Mouse (Mus musculus) embryonic facial prominence, embryonic 13.5 days (tissue): Measurements from ENCODE around the gene Ankrd16. TPM values are rescaled to one million over a fixed set of nuclear protein-coding genes. Genes with fewer than 3 reads are reported as not detected.
A peak's percentile ranks its signal among the peaks of the same experiment; 100 is the strongest.

Experiments
- ATAC-seq: fragments of 200-750 bp; cut with Nextera tagmentation; 2 replicates; pipeline ENCODE4 v1.8.0; 2017; ENCODE audit warnings: low read depth; ENCODE audit not compliant: insufficient number of reproducible peaks, insufficient read depth, low FRiP score, low TSS enrichment
- H3K27ac ChIP-seq: fragments of 300-500 bp; sonication (generic); 2 replicates; pipeline ENCODE4 v1.5.1; 2015; ENCODE audit warnings: moderate library complexity, mild to moderate bottlenecking, inconsistent platforms
- H3K27me3 ChIP-seq: fragments of 300-500 bp; sonication (generic); 2 replicates; pipeline ENCODE4 v1.6.1; 2015; ENCODE audit warnings: mild to moderate bottlenecking, inconsistent platforms
- H3K36me3 ChIP-seq: fragments of 300-500 bp; sonication (generic); 2 replicates; pipeline ENCODE4 v1.6.1; 2015; ENCODE audit warnings: mild to moderate bottlenecking, inconsistent platforms
- H3K4me1 ChIP-seq: fragments of 300-500 bp; sonication (generic); 2 replicates; pipeline ENCODE4 v1.6.1; 2015; ENCODE audit warnings: inconsistent platforms
- H3K4me2 ChIP-seq: fragments of 300-500 bp; sonication (generic); 2 replicates; pipeline ENCODE4 v1.6.1; 2015; ENCODE audit warnings: moderate library complexity, mild to moderate bottlenecking, inconsistent platforms
- H3K4me3 ChIP-seq: fragments of 300-500 bp; sonication (generic); 2 replicates; pipeline ENCODE4 v1.5.1; 2015; ENCODE audit warnings: mild to moderate bottlenecking, inconsistent platforms
- H3K9ac ChIP-seq: fragments of 300-500 bp; sonication (generic); 2 replicates; pipeline ENCODE4 v1.6.1; 2015; ENCODE audit warnings: mild to moderate bottlenecking, inconsistent platforms
- H3K9me3 ChIP-seq: fragments of 300-500 bp; sonication (generic); 2 replicates; pipeline ENCODE4 v1.6.1; 2016; ENCODE audit warnings: inconsistent platforms
- WGBS: fragments of 180-500 bp; shearing (Covaris S2); methylation state at CpG from one replicate; pipeline ENCODE4 v1.1.7; 2015; ENCODE audit warnings: mixed read lengths; 5-methylcytosine and 5-hydroxymethylcytosine counted together
- polyA plus RNA-seq: library from polyadenylated mRNA; unstranded; fragments of >200 nt; fragmentation: Nextera tagmentation; extraction: Ambion mirVana; gene quantifications from 2 replicates; pipeline ENCODE4 v1.2.1, GENCODE M21; 2015

The Ankrd16 gene
- polyA plus RNA-seq: 48.2 and 55.5 TPM in 2 replicates

DNA sequence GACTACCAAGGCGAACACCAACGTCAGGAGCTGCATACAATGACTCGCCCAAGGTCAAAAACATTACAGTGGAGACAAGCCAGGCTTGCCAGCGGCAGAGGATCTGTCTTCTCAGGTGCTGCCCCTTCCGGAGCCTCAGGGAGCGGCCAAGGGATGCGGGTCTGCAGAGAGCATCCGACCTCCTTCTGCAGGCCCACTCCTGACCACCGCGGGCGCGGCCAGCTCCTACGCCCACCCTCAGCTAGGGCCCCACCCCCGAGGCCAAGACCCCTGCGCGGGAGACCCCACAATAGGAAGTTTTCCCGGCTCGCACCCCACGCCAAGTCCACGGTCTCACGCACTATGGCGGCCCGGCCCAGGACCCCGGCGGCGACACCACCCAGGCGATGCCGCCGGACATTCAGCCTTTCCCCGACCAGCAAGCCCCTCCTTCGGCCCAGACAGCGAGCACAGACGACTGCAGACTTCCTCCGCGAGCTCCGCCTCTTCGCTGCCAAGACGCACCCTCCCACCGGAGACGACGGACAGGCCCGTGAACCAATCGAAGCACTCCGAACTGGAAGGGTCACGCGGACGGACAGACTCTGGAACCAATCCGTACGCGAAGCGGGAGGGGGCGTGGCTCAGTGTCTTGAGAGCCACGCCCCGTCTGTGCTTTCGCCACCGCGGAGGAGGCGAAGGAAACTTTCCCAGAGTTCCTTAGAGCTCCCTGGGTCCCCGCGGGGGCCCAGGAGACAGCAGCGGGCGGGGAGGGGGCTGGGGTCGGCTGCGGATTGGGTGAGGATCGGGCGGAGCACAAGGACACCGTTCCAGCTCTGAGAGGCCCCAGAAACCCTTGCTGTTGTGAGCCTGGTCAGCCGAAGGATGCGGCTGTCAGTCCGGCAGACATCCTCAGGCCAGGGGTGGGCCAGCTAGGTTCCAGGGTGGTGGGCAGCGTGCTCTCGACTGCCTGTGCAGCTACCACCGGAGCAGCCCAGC lies at the start of gene Ankrd16, which contains the start of gene Fbh1:
Gene Ankrd16 (plus strand): TSS at position 786 of the 978 bp plus-strand sequence.
Gene Fbh1 (minus strand): TSS at position 492 of the 978 bp plus-strand sequence.
- Histone ChIP-seq H3K27me3 (no peaks in the 10 kb centered on the region), H3K4me3 (peak within 1 kb of the TSS; percentile 85), H3K4me1 (peaks cover 31% of the 10 kb centered on the region), H3K4me2 (peak within 1 kb of the TSS; percentile 76), H3K9me3 (no peaks in the 10 kb centered on the region), H3K9ac (peak within 1 kb of the TSS; percentile 90), H3K27ac (peak within 1 kb of the TSS; percentile 95), H3K36me3 (peaks cover 23% of the 10 kb centered on the region)
- WGBS: under 1% methylated on average over 73 of the region's 73 CpGs
- peak; percentile 96 for ATAC-seq

GRCm38 (mm10) chr2:11729091-11729490 lies 48.6 kb upstream of the Ankrd16 start:
- 49% methylated on average over 3 of the region's 3 CpGs for WGBS

DNA sequence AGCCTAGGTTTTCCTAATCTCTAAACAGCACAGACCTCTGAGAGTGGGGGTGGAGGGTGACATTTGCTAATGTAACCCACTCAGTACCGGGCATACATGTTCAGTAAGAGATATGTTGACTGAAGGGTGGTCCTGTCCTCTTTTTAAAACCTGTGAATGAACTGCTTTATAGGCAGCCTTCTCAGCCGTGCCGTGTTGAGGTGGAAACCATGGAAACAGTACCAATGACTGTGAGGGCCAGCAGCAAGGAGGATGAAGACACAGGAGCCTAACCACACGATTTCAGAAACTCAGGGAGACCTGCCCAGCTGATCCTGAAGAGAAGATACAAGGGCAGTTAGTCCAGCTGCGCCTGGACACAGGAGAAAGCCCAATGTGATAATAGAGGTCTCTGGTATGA lies 44.7 kb upstream of the Ankrd16 start:
- Histone ChIP-seq H3K27ac (no peak overlapping the region), H3K27me3 (no peaks in the 10 kb centered on the region), H3K4me2 (no peak overlapping the region), H3K9me3 (no peaks in the 10 kb centered on the region), H3K36me3 (peaks cover 2% of the 10 kb centered on the region; the same call in 1 of the 2 replicates), H3K9ac (no peak overlapping the region), H3K4me3 (no peak overlapping the region), H3K4me1 (no peaks in the 10 kb centered on the region)
- WGBS: 69% methylated on average over 5 of the region's 5 CpGs
- ATAC-seq: no peak

More at GRCm38 (mm10) chr2:11729091-11729490, 48.6 kb upstream of the Ankrd16 start:
- H3K9me3 ChIP-seq: no peaks in the 10 kb centered on the region
- no peaks in the 10 kb centered on the region for H3K27me3 ChIP-seq
- ATAC-seq: no peak
- H3K36me3 ChIP-seq: no peaks in the 10 kb centered on the region
- no peak overlapping the region for H3K9ac ChIP-seq
- H3K27ac ChIP-seq: no peak overlapping the region
- H3K4me2 ChIP-seq: no peak overlapping the region
- H3K4me1 ChIP-seq: no peaks in the 10 kb centered on the region
- no peak overlapping the region for H3K4me3 ChIP-seq

DNA sequence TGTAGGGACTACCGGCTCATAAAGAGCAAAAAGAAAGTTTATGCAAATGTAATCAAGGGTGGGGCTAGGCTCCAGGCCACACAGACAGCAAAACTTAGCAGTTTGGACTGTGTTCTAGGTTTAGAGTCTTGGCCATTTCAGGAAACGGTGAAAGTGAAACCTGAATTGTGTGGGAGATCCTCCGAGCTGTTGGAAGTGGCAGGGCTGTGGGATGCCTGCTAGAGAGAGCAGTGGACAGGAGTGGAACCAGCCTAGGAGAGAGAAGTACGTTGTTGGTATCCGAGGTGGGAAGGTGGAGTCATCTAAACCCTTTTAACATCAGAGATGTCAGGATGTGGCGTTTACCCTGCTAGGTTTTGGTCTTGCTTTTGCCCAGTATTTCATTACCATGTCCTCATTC lies 41.8 kb upstream of the Ankrd16 start:
- ATAC-seq: no peak
- Histone ChIP-seq H3K27me3 (no peaks in the 10 kb centered on the region), H3K36me3 (peaks cover 25% of the 10 kb centered on the region), H3K4me2 (no peak overlapping the region), H3K9me3 (no peaks in the 10 kb centered on the region), H3K4me3 (no peak overlapping the region), H3K9ac (no peak overlapping the region), H3K4me1 (no peaks in the 10 kb centered on the region), H3K27ac (no peak overlapping the region)
- 83% methylated on average over 6 of the region's 6 CpGs for WGBS

- no peak overlapping the region for H3K27ac ChIP-seq
- H3K27me3 ChIP-seq: no peaks in the 10 kb centered on the region
- WGBS: 90% methylated on average over 3 of the region's 3 CpGs
- peaks cover 54% of the 10 kb centered on the region for H3K36me3 ChIP-seq
- no peak overlapping the region for H3K4me2 ChIP-seq
- no peak overlapping the region for H3K4me3 ChIP-seq
- no peaks in the 10 kb centered on the region for H3K9me3 ChIP-seq
- no peak for ATAC-seq
- no peaks in the 10 kb centered on the region for H3K4me1 ChIP-seq
- H3K9ac ChIP-seq: no peak overlapping the region
Measured at GRCm38 (mm10) chr2:11738794-11739193, 38.9 kb upstream of the Ankrd16 start.

DNA sequence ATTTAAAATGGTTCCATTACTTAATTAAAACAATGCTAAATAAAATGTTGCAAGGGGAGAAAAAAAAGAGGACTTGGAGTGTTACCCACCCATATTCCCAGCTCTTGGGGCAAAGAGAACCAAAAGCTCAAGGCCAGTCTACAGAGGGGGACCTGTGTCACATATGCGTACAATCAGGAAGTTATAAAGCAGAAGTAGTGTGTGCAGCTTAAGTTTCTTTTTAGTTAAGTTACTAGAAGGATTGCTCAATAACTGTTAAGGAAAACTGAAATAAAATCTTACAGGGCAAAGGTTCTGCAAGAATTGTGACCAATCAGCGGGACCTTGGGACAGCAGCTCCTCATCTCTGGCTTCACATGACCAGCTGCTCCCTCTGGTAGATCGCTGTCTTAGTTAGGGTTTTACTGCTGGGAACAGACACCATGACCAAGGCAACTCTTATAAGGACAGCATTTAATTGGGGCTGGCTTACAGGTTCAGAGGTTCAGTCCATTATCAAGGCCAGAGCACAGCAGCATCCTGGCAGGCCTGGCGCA lies 38.1 kb upstream of the Ankrd16 start:
- Histone ChIP-seq H3K4me3 (no peak overlapping the region), H3K27ac (no peak overlapping the region), H3K27me3 (no peaks in the 10 kb centered on the region), H3K9ac (no peak overlapping the region), H3K9me3 (no peaks in the 10 kb centered on the region), H3K4me1 (no peaks in the 10 kb centered on the region), H3K4me2 (no peak overlapping the region), H3K36me3 (peaks cover 59% of the 10 kb centered on the region)
- no peak for ATAC-seq
- 94% methylated on average over 4 of the region's 4 CpGs for WGBS

- Histone ChIP-seq H3K9me3 (no peaks in the 10 kb centered on the region), H3K27ac (no peak overlapping the region), H3K4me2 (no peak overlapping the region), H3K27me3 (no peaks in the 10 kb centered on the region), H3K4me3 (no peak overlapping the region), H3K9ac (no peak overlapping the region), H3K36me3 (peaks cover 99% of the 10 kb centered on the region), H3K4me1 (no peaks in the 10 kb centered on the region)
- WGBS: 95% methylated on average over 4 of the region's 4 CpGs
- no peak for ATAC-seq
Measured at GRCm38 (mm10) chr2:11762541-11762940, 15.1 kb upstream of the Ankrd16 start.

- no peaks in the 10 kb centered on the region for H3K4me1 ChIP-seq
- no peak for ATAC-seq
- H3K9me3 ChIP-seq: no peaks in the 10 kb centered on the region
- H3K36me3 ChIP-seq: peaks cover 86% of the 10 kb centered on the region
- 90% methylated on average over 4 of the region's 4 CpGs for WGBS
- H3K9ac ChIP-seq: no peak overlapping the region
- H3K27ac ChIP-seq: no peak overlapping the region
- H3K4me2 ChIP-seq: no peak overlapping the region
- H3K27me3 ChIP-seq: no peaks in the 10 kb centered on the region
- H3K4me3 ChIP-seq: no peak overlapping the region
Measured at GRCm38 (mm10) chr2:11765694-11766093, 12.0 kb upstream of the Ankrd16 start.

DNA sequence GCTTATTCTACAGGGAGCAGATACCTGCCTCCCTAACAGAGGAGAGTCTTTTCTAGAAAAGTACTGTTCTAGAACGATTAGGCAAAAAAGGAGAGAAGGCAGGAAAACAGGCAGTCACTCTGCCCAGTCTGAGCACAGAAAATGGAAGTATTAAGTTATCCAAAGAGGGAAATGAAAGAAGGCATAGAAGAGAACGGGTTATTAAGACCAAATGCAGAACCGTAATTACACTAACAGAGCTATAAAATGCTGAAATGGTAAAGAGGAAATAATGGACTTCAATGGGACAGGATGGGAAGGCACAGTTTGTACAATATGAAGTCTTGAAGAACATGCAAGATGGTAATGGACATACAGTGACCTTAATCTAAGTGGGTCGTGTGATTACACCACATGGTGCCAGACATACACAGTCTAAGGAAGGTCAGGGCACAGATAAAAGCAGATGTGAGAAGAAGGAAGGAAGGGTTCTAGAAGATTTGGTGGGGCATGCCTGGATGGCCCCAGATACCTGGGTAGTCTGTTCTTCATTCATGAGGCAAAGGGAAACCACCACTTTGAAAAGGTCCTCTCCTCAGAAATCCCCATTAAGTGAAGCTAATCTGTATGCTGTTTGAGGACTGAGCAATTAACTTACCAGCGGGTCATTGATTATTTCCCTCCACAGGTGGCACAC lies 11.1 kb upstream of the Ankrd16 start:
- H3K9ac ChIP-seq: no peak overlapping the region
- no peak overlapping the region for H3K4me3 ChIP-seq
- H3K4me1 ChIP-seq: no peaks in the 10 kb centered on the region
- no peak overlapping the region for H3K27ac ChIP-seq
- H3K27me3 ChIP-seq: no peaks in the 10 kb centered on the region
- no peak overlapping the region for H3K4me2 ChIP-seq
- peaks cover 77% of the 10 kb centered on the region for H3K36me3 ChIP-seq
- WGBS: 74% methylated on average over 5 of the region's 5 CpGs
- ATAC-seq: no peak
- no peaks in the 10 kb centered on the region for H3K9me3 ChIP-seq

DNA sequence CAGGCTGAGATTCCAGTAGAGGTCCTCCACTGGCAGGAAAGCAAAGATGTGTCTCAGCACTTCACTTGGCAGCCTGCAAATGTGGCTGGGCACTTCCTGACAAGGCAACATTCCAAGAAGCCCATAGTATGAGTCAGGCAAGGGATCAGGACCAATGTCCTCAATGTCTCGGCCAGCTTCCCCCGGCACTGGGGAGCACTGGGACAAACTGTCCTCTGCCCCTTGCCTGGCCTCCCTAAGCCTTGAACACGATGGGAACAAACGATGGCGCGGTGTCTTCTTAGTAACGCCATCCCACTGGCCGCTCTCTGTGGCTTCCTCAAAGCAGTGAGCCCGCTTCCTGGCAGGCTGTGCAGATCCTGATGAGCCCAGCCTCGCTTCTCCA lies 10.5 kb upstream of the Ankrd16 start:
- no peak for ATAC-seq
- peaks cover 72% of the 10 kb centered on the region for H3K36me3 ChIP-seq
- 85% methylated on average over 10 of the region's 10 CpGs for WGBS

GRCm38 (mm10) chr2:11771701-11772100 lies 6.0 kb upstream of the Ankrd16 start:
- H3K36me3 ChIP-seq: peaks cover 27% of the 10 kb centered on the region
- no peaks in the 10 kb centered on the region for H3K27me3 ChIP-seq
- WGBS: 91% methylated on average over 4 of the region's 4 CpGs
- H3K27ac ChIP-seq: no peak overlapping the region
- peaks cover 17% of the 10 kb centered on the region for H3K4me1 ChIP-seq
- no peaks in the 10 kb centered on the region for H3K9me3 ChIP-seq
- no peak overlapping the region for H3K4me3 ChIP-seq
- H3K4me2 ChIP-seq: no peak overlapping the region
- no peak for ATAC-seq
- no peak overlapping the region for H3K9ac ChIP-seq

More for the DNA sequence above, 10.5 kb upstream of the Ankrd16 start:
- Histone ChIP-seq H3K4me2 (no peak overlapping the region), H3K4me3 (no peak overlapping the region), H3K9ac (no peak overlapping the region), H3K27me3 (no peaks in the 10 kb centered on the region), H3K9me3 (no peaks in the 10 kb centered on the region), H3K27ac (no peak overlapping the region), H3K4me1 (no peaks in the 10 kb centered on the region)
